Mouse (Mus musculus): Measurements from ENCODE around the gene Colq. TPM values are rescaled to one million over a fixed set of nuclear protein-coding genes. Genes with fewer than 3 reads are reported as not detected.

Colq gene
- polyA plus RNA-seq, 1 experiment, result not detected

- TF ChIP-seq MAX (IDR thresholded peaks at IDR 0.05) (no peak), USF1 (IDR thresholded peaks at IDR 0.05; ENCODE audit: low read depth) (no peak), CEBPB (IDR thresholded peaks at IDR 0.05; ENCODE audit: low read depth) (no peak), MYOD1 (IDR thresholded peaks at IDR 0.05; ENCODE audit: control insufficient read depth, insufficient read length, low read depth) (no peak), MYOG (IDR thresholded peaks at IDR 0.05; ENCODE audit: control insufficient read depth, extremely low read depth, insufficient read length) (no peak), CTCF (IDR thresholded peaks at IDR 0.05; ENCODE audit: control insufficient read depth, insufficient read depth, insufficient read length) (no peak), FOSL1 (IDR thresholded peaks at IDR 0.05; ENCODE audit: insufficient read depth, low read length, poor library complexity, severe bottlenecking) (no peak)
- no peaks in the 10 kb centered on the region for H3K79me2 ChIP-seq (ENCODE audit: control insufficient read depth, insufficient read depth)
- H3K4me3 ChIP-seq (ENCODE audit: insufficient read depth, poor library complexity, severe bottlenecking), result no peak overlapping the region
- H3K36me3 ChIP-seq (ENCODE audit: control insufficient read depth, insufficient read depth), result no peaks in the 10 kb centered on the region
- H3ac ChIP-seq (ENCODE audit: control insufficient read depth, insufficient read length, low read depth), result no peak overlapping the region
- no peaks in the 10 kb centered on the region for H3K79me3 ChIP-seq (ENCODE audit: low read depth)
- H3K27me3 ChIP-seq (ENCODE audit: control insufficient read depth, insufficient read depth, insufficient read length), result peaks cover 3% of the 10 kb centered on the region
Measured at GRCm38 (mm10) chr14:31530847-31531246, 60.3 kb downstream of the Colq start.

GRCm38 (mm10) chr14:31525040-31525810 lies 65.9 kb downstream of the Colq start:
- Histone ChIP-seq H3K4me3 (ENCODE audit: insufficient read depth, poor library complexity, severe bottlenecking) (no peak overlapping the region), H3K27me3 (ENCODE audit: control insufficient read depth, insufficient read depth, insufficient read length) (peaks cover 10% of the 10 kb centered on the region), H3K79me3 (ENCODE audit: low read depth) (no peaks in the 10 kb centered on the region), H3K79me2 (ENCODE audit: control insufficient read depth, insufficient read depth) (no peaks in the 10 kb centered on the region), H3K36me3 (ENCODE audit: control insufficient read depth, insufficient read depth) (no peaks in the 10 kb centered on the region), H3ac (ENCODE audit: control insufficient read depth, insufficient read length, low read depth) (no peak overlapping the region)
- no peak for TF ChIP-seq MYOG (IDR thresholded peaks at IDR 0.05; ENCODE audit: control insufficient read depth, extremely low read depth, insufficient read length)
- TF ChIP-seq MAX (IDR thresholded peaks at IDR 0.05), result no peak

DNA sequence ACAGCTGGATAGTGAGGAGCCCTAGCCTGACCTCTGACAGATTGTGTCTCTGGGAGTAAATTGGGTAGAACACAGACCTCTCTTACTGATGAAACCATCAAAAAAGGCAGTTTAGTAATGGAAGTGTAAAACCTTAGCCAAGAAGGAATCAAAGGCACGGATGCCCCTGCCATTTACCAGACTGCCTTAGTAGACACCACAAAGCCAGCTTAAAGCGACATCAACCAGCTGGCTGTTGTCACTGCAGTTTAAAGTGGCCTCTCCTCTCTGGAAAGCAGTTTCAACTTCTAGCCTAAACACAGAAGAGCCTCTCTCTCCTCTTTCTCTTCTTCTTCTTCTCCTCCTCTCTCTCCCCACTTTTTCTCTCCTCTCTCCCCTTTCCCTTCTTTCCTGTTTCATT lies 69.8 kb downstream of the Colq start:
- Histone ChIP-seq H3K79me3 (ENCODE audit: low read depth) (no peaks in the 10 kb centered on the region), H3K27me3 (ENCODE audit: control insufficient read depth, insufficient read depth, insufficient read length) (peaks cover 7% of the 10 kb centered on the region), H3K4me3 (ENCODE audit: insufficient read depth, poor library complexity, severe bottlenecking) (no peak overlapping the region), H3K36me3 (ENCODE audit: control insufficient read depth, insufficient read depth) (no peaks in the 10 kb centered on the region), H3K79me2 (ENCODE audit: control insufficient read depth, insufficient read depth) (no peaks in the 10 kb centered on the region), H3ac (ENCODE audit: control insufficient read depth, insufficient read length, low read depth) (no peak overlapping the region)
- TF ChIP-seq USF1 (IDR thresholded peaks at IDR 0.05; ENCODE audit: low read depth) (no peak), MAX (IDR thresholded peaks at IDR 0.05) (no peak), CEBPB (IDR thresholded peaks at IDR 0.05; ENCODE audit: low read depth) (no peak), FOSL1 (IDR thresholded peaks at IDR 0.05; ENCODE audit: insufficient read depth, low read length, poor library complexity, severe bottlenecking) (no peak), CTCF (IDR thresholded peaks at IDR 0.05; ENCODE audit: control insufficient read depth, insufficient read depth, insufficient read length) (no peak), MYOG (IDR thresholded peaks at IDR 0.05; ENCODE audit: control insufficient read depth, extremely low read depth, insufficient read length) (no peak), MYOD1 (IDR thresholded peaks at IDR 0.05; ENCODE audit: control insufficient read depth, insufficient read length, low read depth) (no peak)

GRCm38 (mm10) chr14:31519165-31519564 lies 72.0 kb downstream of the Colq start:
- Histone ChIP-seq H3K36me3 (ENCODE audit: control insufficient read depth, insufficient read depth) (no peaks in the 10 kb centered on the region), H3K4me3 (ENCODE audit: insufficient read depth, poor library complexity, severe bottlenecking) (no peak overlapping the region), H3K79me3 (ENCODE audit: low read depth) (no peaks in the 10 kb centered on the region), H3K27me3 (ENCODE audit: control insufficient read depth, insufficient read depth, insufficient read length) (peaks cover 7% of the 10 kb centered on the region), H3K79me2 (ENCODE audit: control insufficient read depth, insufficient read depth) (no peaks in the 10 kb centered on the region), H3ac (ENCODE audit: control insufficient read depth, insufficient read length, low read depth) (no peak overlapping the region)
- TF ChIP-seq FOSL1 (IDR thresholded peaks at IDR 0.05; ENCODE audit: insufficient read depth, low read length, poor library complexity, severe bottlenecking) (no peak), USF1 (IDR thresholded peaks at IDR 0.05; ENCODE audit: low read depth) (no peak), MYOG (IDR thresholded peaks at IDR 0.05; ENCODE audit: control insufficient read depth, extremely low read depth, insufficient read length) (no peak), MYOD1 (IDR thresholded peaks at IDR 0.05; ENCODE audit: control insufficient read depth, insufficient read length, low read depth) (no peak), MAX (IDR thresholded peaks at IDR 0.05) (no peak), CEBPB (IDR thresholded peaks at IDR 0.05; ENCODE audit: low read depth) (no peak), CTCF (IDR thresholded peaks at IDR 0.05; ENCODE audit: control insufficient read depth, insufficient read depth, insufficient read length) (no peak)

DNA sequence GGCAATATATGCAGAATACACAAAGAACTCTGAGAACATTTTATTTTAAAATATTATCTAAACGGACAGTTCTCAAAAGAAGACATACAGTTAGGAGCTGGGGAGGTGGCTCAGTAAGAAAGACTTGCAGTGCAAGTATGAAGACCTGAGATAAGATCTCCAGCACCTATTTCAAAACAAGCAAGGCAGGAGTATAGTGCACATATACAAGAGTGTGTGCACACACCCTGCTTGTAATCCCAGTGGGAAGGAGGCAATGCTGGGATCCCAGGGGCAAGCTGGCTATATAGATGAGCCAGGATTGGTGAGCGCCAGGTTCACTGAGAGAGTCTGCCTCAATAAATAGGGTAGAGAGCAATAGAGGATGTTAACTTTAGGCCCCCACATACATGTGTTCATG lies 75.2 kb downstream of the Colq start:
- peaks cover 15% of the 10 kb centered on the region for H3K36me3 ChIP-seq (ENCODE audit: control insufficient read depth, insufficient read depth)
- no peak overlapping the region for H3ac ChIP-seq (ENCODE audit: control insufficient read depth, insufficient read length, low read depth)
- H3K79me3 ChIP-seq (ENCODE audit: low read depth), result no peaks in the 10 kb centered on the region
- H3K79me2 ChIP-seq (ENCODE audit: control insufficient read depth, insufficient read depth), result no peaks in the 10 kb centered on the region
- H3K27me3 ChIP-seq (ENCODE audit: control insufficient read depth, insufficient read depth, insufficient read length), result no peaks in the 10 kb centered on the region
- no peak overlapping the region for H3K4me3 ChIP-seq (ENCODE audit: insufficient read depth, poor library complexity, severe bottlenecking)
- TF ChIP-seq MYOD1 (IDR thresholded peaks at IDR 0.05; ENCODE audit: control insufficient read depth, insufficient read length, low read depth) (no peak), CEBPB (IDR thresholded peaks at IDR 0.05; ENCODE audit: low read depth) (no peak), CTCF (IDR thresholded peaks at IDR 0.05; ENCODE audit: control insufficient read depth, insufficient read depth, insufficient read length) (no peak), USF1 (IDR thresholded peaks at IDR 0.05; ENCODE audit: low read depth) (no peak), FOSL1 (IDR thresholded peaks at IDR 0.05; ENCODE audit: insufficient read depth, low read length, poor library complexity, severe bottlenecking) (no peak), MYOG (IDR thresholded peaks at IDR 0.05; ENCODE audit: control insufficient read depth, extremely low read depth, insufficient read length) (no peak), MAX (IDR thresholded peaks at IDR 0.05) (no peak)

GRCm38 (mm10) chr14:31510322-31510721 lies 80.8 kb downstream of the Colq start:
- Histone ChIP-seq H3K79me3 (ENCODE audit: low read depth) (no peaks in the 10 kb centered on the region), H3K36me3 (ENCODE audit: control insufficient read depth, insufficient read depth) (peaks cover 65% of the 10 kb centered on the region), H3K79me2 (ENCODE audit: control insufficient read depth, insufficient read depth) (peaks cover 5% of the 10 kb centered on the region), H3ac (ENCODE audit: control insufficient read depth, insufficient read length, low read depth) (no peak overlapping the region), H3K4me3 (ENCODE audit: insufficient read depth, poor library complexity, severe bottlenecking) (no peak overlapping the region), H3K27me3 (ENCODE audit: control insufficient read depth, insufficient read depth, insufficient read length) (no peaks in the 10 kb centered on the region)
- TF ChIP-seq MAX (IDR thresholded peaks at IDR 0.05) (no peak), CTCF (IDR thresholded peaks at IDR 0.05; ENCODE audit: control insufficient read depth, insufficient read depth, insufficient read length) (no peak), USF1 (IDR thresholded peaks at IDR 0.05; ENCODE audit: low read depth) (no peak), CEBPB (IDR thresholded peaks at IDR 0.05; ENCODE audit: low read depth) (no peak), MYOD1 (IDR thresholded peaks at IDR 0.05; ENCODE audit: control insufficient read depth, insufficient read length, low read depth) (no peak), MYOG (IDR thresholded peaks at IDR 0.05; ENCODE audit: control insufficient read depth, extremely low read depth, insufficient read length) (no peak)
